Mouse (Mus musculus) liver, postnatal 0 days (tissue): ENCODE measurements at regions not wholly inside any gene's neighbourhood (a gene's known extent, or its start where the extent isn't known, plus 50 kb on each side); places are given as distances from the start of the nearest gene placed in this dataset.

Source experiments
- CTCF ChIP-seq: sonication (generic); IDR thresholded peaks from 2 replicates; pipeline ENCODE4 v1.5.1; 2016; ENCODE audit warnings: antibody characterized with exemption, low read depth
- EP300 ChIP-seq: IDR thresholded peaks from 2 replicates; pipeline ENCODE4 v1.6.1; 2016; ENCODE audit warnings: antibody characterized with exemption, low read depth, mild to moderate bottlenecking

DNA sequence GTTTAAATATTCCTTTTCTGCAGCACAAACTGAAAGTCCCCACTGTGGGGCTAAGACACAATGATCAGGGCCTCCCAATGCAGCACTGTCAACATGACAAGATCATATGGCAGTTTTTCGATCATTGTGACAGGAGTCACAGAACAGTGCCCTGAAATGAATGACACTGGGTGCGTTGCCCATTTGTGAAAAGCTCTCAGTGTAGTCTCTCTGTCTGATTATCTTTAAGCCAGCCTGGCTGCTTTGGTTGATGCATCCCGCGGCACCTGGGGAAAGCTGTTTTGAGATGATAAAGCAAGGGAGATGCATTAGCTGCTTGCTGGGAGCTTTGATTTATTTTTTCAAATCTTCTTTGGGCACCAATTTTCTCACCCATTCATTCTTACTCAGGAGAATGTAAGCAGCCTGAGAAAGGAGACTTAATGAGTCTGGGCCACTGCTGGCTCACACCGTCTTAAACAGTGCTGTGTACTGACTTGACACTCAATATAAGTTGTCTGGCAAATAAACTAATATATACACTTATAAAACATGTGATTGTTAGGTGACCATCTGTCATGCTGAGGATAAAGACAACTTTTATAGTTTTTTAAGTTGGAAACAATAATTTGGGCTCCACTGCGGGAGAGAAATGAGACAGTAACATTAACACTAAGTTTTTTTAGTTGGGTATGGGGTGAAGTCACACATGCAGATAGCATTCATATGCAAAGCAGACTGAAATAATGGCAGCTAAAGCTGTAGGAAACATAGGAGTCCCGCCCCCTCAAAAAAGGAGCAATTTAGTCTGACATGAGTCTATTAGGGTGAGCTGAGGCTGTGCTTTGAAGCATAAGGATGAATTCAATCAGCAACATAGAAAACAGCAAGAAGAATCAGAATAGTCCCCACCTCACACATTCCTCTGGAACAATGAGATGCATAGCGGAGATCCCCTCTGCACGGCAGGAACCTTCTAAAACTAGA lies 276.0 kb downstream of the Kcns3 start:
- TF ChIP-seq EP300 (no peak), CTCF (no peak)
